Mouse (Mus musculus) layer of hippocampus, adult 9-11 months (tissue): ENCODE results near the gene Sgsm1.
A peak's percentile ranks its signal among the peaks of the same experiment; 100 is the strongest.

Experiments
- DNase-seq: peaks from one replicate; pipeline ENCODE4 v3.0.0; 2022

Sgsm1 gene

GRCm38 (mm10) chr5:113280138-113280856, 30.3 kb downstream of the Sgsm1 start:
- no peak for DNase-seq

DNA sequence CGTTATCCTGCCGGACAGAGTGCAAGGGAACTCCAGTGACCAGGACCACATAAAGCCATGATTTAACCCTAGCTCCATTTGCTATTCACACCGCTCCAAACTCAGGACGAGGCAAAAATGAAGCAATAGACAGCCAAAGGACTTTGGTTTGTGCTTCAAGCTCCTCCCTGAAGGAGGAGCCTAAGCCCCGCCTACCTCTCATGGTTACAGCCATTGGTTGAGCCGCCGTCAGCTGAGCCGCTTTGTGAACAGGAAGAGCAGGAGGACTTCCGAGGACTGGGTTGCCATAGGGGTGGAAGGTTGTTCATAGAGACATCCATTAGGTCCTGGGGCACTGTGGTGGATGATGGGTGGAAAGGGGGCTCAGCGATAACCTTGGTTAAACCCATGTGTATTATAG, 34.7 kb downstream of the Sgsm1 start:
- no peak for DNase-seq

- DNase-seq = peak; percentile 89
These were observed 39.3 kb downstream of the Sgsm1 start for GRCm38 (mm10) chr5:113271207-113271811.

- DNase-seq = no peak
These were observed 40.5 kb downstream of the Sgsm1 start for GRCm38 (mm10) chr5:113270043-113270442.

DNA sequence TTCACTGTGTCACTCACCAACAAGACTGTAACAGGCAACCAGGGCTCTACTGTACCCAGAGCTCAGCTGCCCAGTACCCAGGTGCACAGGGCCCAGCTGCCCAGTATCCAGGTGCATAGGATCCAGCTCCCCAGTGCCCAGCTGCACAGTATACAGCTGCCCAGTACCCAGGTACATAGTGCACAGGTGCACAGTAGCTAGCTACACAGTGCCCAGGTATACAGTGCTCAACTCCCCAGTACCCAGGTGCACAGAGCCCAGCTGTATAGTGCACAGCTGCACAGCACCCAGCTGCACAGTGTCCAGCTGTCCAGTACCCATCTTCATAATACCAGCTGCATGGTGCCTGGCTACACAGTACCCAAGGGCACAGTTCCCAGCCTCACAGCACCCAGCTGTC, 42.3 kb downstream of the Sgsm1 start:
- DNase-seq = no peak

DNA sequence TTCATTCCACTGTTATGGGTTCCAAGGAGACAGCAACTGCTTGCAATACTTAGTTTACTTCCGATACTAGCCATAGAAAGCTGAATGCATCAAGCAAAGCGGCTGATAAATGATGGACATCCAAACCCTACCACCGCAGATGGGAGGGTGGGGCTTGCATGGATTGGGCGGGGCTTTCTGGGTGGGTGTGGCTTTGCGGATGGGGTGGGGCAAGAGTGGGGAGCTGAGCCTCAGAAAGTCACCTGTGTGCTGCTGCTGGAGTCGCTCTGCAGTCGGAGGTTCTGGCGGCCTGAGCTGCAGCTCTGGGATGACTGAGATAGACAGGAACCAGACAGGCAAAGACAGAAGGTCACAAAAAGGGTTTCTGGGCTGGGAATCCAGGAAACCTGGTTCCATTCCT, 44.9 kb downstream of the Sgsm1 start:
- DNase-seq = no peak

- DNase-seq = peak; percentile 57
These were observed 59.8 kb downstream of the Sgsm1 start for GRCm38 (mm10) chr5:113250806-113251205.

GRCm38 (mm10) chr5:113249263-113249930, 61.2 kb downstream of the Sgsm1 start:
- no peak for DNase-seq

- no peak for DNase-seq
These were observed 80.4 kb downstream of the Sgsm1 start for GRCm38 (mm10) chr5:113230196-113230595.

- DNase-seq = peak; percentile 71
These were observed 83.9 kb downstream of the Sgsm1 start, which contains the start of gene Tmem211 for GRCm38 (mm10) chr5:113226632-113227102. Gene Tmem211 (plus strand): TSS chr5:113226909.

GRCm38 (mm10) chr5:113225686-113226435, 84.7 kb downstream of the Sgsm1 start:
- DNase-seq = no peak

DNA sequence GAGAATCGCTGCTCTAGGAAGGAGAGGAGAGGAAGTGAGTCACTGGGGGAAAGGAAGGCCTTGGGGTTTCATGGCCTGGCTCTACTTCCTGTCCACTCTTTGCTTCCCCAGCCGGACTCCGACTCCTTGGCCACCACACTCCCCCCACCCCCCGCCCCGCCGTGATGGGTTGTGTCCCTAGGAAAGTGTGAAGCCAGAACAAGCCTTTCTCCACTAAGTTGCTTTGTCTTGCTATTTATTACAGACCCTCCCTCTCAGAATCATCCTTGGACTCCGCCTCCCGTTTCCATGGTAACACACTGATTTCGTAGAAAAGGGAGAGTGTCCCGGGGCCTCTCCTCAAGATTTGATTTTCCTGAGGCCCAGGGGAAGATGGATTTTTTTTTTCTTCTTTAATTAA, 85.3 kb downstream of the Sgsm1 start:
- no peak for DNase-seq

DNA sequence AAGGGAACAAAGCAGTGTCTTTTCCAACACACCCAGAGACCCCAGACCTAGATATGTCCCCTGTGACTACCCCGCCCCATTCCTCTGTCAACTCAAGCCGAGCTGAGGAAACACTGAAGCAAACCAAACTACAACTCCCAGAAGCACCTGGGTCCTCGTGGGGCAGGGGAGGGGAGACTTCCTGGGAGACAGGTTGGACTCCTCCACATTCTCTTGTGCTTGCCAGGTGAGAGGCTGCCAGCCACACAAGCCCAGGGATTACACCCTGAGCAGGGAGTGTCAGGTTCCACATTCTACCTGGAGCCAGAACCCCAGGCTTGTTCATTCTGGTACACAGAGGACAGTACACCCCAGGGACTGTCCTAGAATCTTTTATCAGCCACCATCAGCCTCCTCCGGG, 86.7 kb downstream of the Sgsm1 start:
- DNase-seq = no peak

DNA sequence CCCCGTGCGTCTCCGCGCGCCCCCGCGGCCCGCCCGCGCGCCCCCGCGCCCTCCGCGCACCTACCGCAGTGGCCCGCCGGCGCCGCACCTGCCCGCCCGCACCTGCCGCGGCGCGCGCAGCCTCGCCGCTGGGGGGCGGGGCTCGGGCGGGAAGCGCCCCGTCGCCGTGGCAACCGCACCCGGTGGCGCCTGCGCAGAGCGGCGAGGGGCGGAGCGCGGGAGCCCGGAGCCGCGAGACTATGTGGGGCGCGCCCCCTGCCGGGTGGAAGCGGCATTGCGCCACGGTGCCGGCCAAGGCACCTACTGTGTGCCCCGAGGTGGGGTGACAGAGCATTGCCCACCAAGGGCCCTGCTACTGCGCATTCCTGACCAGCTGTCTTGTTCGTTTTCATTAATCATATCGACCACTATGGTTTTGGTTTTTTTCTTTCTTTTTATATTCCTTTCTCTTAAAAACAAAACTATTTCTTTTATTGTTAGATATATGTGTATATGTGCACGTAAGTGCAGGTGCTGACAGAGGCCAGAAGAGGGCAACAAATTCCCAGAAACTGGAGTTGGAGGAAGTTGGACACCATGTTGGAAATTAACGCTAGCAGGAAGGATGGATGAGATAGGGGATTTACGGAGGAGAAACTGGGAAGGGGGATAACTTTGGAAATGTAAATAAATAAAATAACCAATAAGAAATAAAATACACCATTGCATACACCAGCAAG, 89.3 kb downstream of the Sgsm1 start, which contains the start of gene 2900026A02Rik:
Gene 2900026A02Rik (minus strand): TSS at position 90 of the 719 bp plus-strand sequence.
- DNase-seq = peak; percentile 68

GRCm38 (mm10) chr5:113220383-113221146, 90.0 kb downstream of the Sgsm1 start:
- no peak for DNase-seq

GRCm38 (mm10) chr5:113219876-113220275, 90.7 kb downstream of the Sgsm1 start:
- DNase-seq = no peak

GRCm38 (mm10) chr5:113219450-113219849, 91.1 kb downstream of the Sgsm1 start:
- DNase-seq = no peak

DNA sequence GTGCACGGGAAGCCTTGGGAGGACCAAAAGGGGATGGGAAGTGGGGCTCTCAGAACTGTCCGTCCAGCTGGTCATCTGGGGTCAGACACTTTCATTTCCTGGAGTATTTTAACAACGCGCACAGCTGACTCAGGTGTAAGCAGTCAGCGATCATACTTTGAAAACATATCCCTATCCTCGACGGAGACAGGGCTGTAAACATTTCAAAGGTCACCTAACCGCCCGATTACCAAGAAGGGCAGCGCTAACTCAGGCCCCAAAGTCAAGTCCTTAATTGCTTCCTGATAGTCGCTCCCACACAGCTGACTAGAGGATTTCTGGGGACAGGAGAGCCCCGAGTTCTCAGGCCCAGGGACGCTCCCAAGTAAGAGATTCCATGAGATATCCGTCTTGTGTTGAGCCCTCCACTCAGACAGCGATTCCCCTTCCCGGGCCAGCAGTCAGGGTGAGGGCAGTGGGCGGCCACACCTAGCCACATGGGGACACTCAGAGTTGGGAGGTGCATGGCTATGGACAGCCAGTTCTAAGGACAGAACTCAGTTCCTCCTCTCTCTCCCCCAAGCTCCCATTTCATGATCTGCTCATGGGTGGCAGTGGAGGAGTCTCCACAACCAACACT, 91.9 kb downstream of the Sgsm1 start:
- no peak for DNase-seq

DNA sequence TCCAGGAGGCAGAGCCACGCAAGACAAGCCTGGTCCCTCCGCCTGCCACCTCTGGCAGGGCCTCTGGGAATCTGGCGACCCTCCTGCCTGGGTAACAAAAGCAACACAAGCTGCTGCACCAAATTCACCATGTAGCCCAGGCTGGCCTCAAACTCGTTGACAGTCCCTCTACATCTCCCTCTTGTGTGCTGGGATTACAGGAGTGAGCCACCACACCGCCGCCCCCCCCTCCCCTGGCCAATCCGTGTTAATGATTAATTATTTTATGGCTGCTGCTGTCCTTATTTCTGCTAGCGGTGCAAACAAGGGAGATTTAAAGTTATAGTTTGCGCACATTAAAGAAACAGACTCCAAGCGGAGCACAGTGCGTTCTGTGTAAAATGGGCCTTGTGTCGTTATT, 93.5 kb downstream of the Sgsm1 start:
- DNase-seq = no peak

DNA sequence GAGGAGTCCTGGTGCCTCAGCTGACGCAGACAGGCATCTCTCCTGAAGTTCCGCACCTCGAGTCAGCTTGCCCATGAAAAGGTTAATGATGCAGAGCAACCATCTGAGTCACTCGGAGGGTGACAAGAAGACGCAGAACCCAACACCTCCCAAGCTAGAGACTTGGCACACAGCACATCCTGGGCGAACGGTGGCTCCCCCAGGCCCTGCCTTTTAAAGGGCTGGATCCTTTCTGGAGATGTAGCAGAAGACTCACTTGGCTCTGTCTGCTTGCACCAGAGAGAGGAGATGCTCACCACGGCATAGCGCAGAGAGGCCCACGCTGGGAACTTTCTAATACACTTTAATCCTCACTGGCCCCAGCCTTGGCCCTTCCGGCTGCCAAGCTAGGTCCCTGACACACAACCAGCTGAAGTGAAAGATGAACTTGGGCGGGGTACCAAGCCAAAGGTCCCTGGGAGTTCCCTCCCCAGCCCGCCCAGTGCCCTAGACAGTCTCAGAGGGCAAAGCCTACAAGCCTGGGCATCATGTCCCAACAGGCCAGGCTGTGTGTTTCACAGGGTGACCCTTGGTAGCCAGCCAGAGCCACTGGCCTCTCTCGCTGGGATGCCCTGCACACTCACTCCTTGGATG, 94.1 kb downstream of the Sgsm1 start:
- DNase-seq = no peak

DNA sequence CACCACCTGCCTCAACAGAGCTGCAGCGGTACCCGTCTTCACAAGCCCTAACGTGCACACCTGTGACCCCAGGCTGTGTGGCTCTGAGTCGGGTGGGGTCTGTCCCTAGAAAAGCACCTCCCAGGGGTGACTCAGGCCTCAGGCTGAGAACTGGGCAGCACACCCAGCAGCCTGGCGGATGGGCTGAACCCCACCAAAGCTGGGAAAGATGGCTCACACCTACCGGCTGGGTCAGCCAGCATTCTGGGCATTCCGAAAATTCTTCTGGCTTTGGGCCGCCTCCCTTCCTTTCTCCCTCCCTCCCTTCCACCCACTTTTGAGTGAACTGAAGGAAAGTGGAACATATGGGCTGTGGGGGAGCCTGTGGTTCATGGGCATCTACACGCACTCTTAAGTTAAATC, 95.0 kb downstream of the Sgsm1 start:
- DNase-seq = no peak
